Mouse (Mus musculus): ENCODE results near the gene Ppp1r2.

Gene Ppp1r2

DNA sequence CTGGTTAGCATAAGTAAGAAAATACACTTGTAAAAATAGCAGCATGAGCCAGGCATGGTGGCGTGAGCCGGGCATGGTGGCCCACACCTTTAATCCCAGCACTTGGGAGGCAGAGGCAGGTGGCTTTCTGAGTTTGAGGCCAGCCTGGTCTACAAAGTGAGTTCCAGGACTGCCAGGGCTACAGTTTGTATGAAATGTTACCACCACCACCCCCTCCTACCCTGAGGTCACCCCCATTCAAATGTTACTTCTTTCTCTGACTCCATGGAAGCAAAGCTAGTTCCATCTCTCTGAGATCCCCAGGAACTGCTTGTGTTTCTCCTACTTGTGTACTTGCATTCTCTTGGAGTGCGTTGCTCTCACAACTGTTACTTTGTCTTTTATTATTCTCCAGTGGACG is 5.1 kb upstream of the Ppp1r2 start:
- no peak for TF ChIP-seq NANOG (IDR thresholded peaks at IDR 0.05; ENCODE audit: borderline replicate concordance, low read length)
- TF ChIP-seq CTCF (conservative IDR thresholded peaks at IDR 0.05; ENCODE audit: low read length): no peak
- no peak for TF ChIP-seq POU5F1 (IDR thresholded peaks at IDR 0.05; ENCODE audit: borderline replicate concordance, low read length)

DNA sequence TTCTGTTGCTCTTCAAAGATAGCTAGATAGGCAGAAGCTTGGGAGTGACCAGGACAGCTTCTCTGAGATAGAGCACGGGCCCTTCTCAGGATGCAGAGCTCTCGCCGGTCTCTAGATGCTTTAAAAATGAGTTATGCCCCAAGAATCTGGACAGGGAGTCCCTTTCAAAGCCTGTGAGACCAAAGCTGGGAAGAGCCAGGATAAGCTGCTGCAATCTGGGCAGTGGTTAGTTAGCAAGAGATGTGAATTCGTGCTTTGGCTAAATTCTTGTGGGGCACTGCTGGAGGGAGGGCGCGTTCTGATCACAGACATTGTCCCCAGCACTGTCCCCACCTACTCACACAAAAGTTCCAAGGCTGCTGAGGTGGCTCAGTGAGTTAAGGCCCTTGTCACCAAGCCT is 3.5 kb upstream of the Ppp1r2 start:
- Histone ChIP-seq H3K4me3 (replicated peaks; ENCODE audit: low read length) (no peak overlapping the region), H3K36me3 (ENCODE audit: insufficient read depth, low read length) (peaks cover under 1% of the 10 kb centered on the region; the same call in 1 of the 2 replicates), H3K4me1 (replicated peaks; ENCODE audit: low read depth, low read length) (peaks cover 43% of the 10 kb centered on the region), H3K27me3 (ENCODE audit: insufficient read depth, low read length) (no peaks in the 10 kb centered on the region), H3K9me3 (ENCODE audit: low read length) (no peaks in the 10 kb centered on the region)
- TF ChIP-seq CTCF (conservative IDR thresholded peaks at IDR 0.05; ENCODE audit: low read length) (no peak), NANOG (IDR thresholded peaks at IDR 0.05; ENCODE audit: borderline replicate concordance, low read length) (no peak), POU5F1 (IDR thresholded peaks at IDR 0.05; ENCODE audit: borderline replicate concordance, low read length) (no peak)

More for the DNA sequence above, 5.1 kb upstream of the Ppp1r2 start:
- no peaks in the 10 kb centered on the region for H3K27me3 ChIP-seq (ENCODE audit: insufficient read depth, low read length)
- H3K4me3 ChIP-seq (replicated peaks; ENCODE audit: low read length): no peak overlapping the region
- H3K36me3 ChIP-seq (ENCODE audit: insufficient read depth, low read length): no peaks in the 10 kb centered on the region
- H3K9me3 ChIP-seq (ENCODE audit: low read length): no peaks in the 10 kb centered on the region
- H3K4me1 ChIP-seq (replicated peaks; ENCODE audit: low read depth, low read length): peaks cover 39% of the 10 kb centered on the region

DNA sequence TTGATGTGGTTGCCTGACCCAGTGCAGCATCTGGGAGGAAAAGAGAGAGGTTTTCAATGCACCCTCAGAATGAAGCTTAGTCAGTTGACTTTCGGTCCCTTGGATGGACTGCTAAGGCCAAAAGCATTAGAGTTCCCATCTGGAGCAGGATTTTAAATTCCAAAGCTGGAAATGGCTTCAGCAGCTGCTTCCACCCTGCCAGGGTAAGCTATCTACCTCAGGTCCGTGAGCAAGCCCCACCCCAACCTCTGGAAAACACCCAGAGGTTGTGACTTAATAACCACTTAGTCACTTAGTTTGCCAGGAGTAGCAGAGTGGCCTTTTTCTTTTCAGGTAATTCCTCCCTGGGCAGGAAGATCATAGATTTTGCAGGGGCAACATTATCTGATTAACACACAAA is 3.0 kb upstream of the Ppp1r2 start:
- H3K27me3 ChIP-seq (ENCODE audit: insufficient read depth, low read length): no peaks in the 10 kb centered on the region
- peaks cover 48% of the 10 kb centered on the region for H3K4me1 ChIP-seq (replicated peaks; ENCODE audit: low read depth, low read length)
- no peaks in the 10 kb centered on the region for H3K9me3 ChIP-seq (ENCODE audit: low read length)
- TF ChIP-seq POU5F1 (IDR thresholded peaks at IDR 0.05; ENCODE audit: borderline replicate concordance, low read length) (no peak), NANOG (IDR thresholded peaks at IDR 0.05; ENCODE audit: borderline replicate concordance, low read length) (no peak), CTCF (conservative IDR thresholded peaks at IDR 0.05; ENCODE audit: low read length) (no peak)
- peaks cover 6% of the 10 kb centered on the region for H3K36me3 ChIP-seq (ENCODE audit: insufficient read depth, low read length)
- no peak overlapping the region for H3K4me3 ChIP-seq (replicated peaks; ENCODE audit: low read length)

DNA sequence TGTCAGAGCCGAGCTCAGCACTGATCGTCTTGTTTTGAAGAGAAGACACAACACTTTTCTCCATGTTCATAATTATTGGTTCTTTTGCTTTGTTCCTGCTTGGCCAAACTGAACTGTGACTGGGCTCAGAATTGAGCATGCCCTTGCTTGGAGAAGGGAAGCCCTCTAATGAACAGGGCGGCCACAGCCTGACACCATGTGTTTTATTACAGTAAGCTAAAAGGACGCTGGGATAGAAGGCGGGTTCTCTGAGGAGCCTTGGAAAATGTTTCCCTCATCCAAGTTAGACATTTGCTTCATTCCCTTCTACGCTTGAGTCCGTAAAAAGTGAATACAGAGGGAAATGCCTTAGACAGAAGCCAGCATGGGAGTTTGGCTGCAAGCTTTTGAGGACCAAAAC is 1.9 kb upstream of the Ppp1r2 start:
- Histone ChIP-seq H3K36me3 (ENCODE audit: insufficient read depth, low read length) (peaks cover 16% of the 10 kb centered on the region), H3K4me1 (replicated peaks; ENCODE audit: low read depth, low read length) (peaks cover 59% of the 10 kb centered on the region), H3K9me3 (ENCODE audit: low read length) (no peaks in the 10 kb centered on the region), H3K4me3 (replicated peaks; ENCODE audit: low read length) (peak overlapping the region; percentile 43), H3K27me3 (ENCODE audit: insufficient read depth, low read length) (no peaks in the 10 kb centered on the region)
- TF ChIP-seq POU5F1 (IDR thresholded peaks at IDR 0.05; ENCODE audit: borderline replicate concordance, low read length) (no peak), CTCF (conservative IDR thresholded peaks at IDR 0.05; ENCODE audit: low read length) (no peak), NANOG (IDR thresholded peaks at IDR 0.05; ENCODE audit: borderline replicate concordance, low read length) (no peak)

DNA sequence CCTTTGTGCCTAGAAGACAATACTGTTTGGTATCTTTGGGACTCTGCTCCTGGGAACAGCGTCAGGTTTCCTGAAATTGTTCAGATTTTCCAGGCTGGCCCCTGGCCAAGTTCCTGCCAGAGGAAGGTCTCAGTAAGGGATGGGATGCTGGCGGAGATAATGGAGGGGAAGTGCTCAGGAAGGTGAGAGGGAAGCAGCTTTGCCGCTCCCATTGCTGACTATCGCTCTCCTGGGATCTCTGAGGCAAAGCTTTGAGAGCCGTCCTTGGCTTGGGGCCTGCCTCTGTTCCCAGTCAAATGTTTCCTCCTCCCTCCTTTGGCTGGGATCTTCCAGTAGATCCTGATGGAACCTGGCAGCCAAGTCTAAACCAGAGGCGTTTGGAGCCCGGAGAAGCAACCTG is 1.5 kb upstream of the Ppp1r2 start:
- TF ChIP-seq POU5F1 (IDR thresholded peaks at IDR 0.05; ENCODE audit: borderline replicate concordance, low read length) (no peak), CTCF (conservative IDR thresholded peaks at IDR 0.05; ENCODE audit: low read length) (no peak), NANOG (IDR thresholded peaks at IDR 0.05; ENCODE audit: borderline replicate concordance, low read length) (no peak)
- H3K36me3 ChIP-seq (ENCODE audit: insufficient read depth, low read length): peaks cover 19% of the 10 kb centered on the region
- peak overlapping the region; percentile 43 for H3K4me3 ChIP-seq (replicated peaks; ENCODE audit: low read length)
- H3K27me3 ChIP-seq (ENCODE audit: insufficient read depth, low read length): no peaks in the 10 kb centered on the region
- peaks cover 61% of the 10 kb centered on the region for H3K4me1 ChIP-seq (replicated peaks; ENCODE audit: low read depth, low read length)
- no peaks in the 10 kb centered on the region for H3K9me3 ChIP-seq (ENCODE audit: low read length)

DNA sequence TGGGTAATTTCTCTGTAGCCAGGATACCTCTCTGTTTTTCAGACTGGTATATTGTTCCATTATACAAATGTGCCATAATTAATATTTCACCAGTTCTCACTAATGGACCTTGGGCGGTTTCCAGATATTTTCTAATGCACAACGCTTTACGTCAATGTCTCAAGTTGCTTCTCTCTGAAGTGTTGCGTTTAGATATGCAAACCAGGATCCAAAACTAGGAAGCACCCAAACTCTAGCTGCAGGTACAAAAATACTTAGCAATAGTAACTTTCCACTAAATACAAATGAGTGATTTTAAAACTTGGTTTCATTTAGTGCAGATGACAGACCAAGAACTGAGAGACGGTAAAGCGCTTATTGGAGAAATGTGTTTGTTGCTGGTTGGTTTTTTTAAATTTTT is 993 bp downstream of the Ppp1r2 start:
- no peak for TF ChIP-seq CTCF (conservative IDR thresholded peaks at IDR 0.05; ENCODE audit: low read length)
- TF ChIP-seq POU5F1 (IDR thresholded peaks at IDR 0.05; ENCODE audit: borderline replicate concordance, low read length): no peak
- no peak for TF ChIP-seq NANOG (IDR thresholded peaks at IDR 0.05; ENCODE audit: borderline replicate concordance, low read length)

DNA sequence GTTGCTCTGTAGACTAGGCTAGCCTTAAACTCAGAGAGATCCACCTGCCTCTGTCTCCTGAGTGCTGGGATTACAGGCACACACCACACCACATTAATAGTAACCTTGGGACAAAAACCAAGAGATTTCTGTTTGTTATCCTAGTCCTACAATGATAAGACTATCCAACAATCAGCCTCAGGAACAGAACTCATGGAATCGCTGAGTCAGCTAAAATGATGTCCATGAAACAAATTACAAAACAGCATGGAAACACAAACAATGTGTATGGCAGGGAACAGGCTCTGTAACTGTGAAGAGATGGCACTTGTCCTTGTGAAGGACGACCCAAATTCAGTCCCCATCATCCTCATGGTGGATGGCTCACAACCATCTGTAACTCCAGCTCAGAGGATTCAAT is 8.4 kb downstream of the Ppp1r2 start:
- H3K4me3 ChIP-seq (replicated peaks; ENCODE audit: low read length): no peak overlapping the region
- peaks cover 59% of the 10 kb centered on the region for H3K36me3 ChIP-seq (ENCODE audit: insufficient read depth, low read length)
- peaks cover 12% of the 10 kb centered on the region; the same call in 1 of the 2 replicates for H3K4me1 ChIP-seq (replicated peaks; ENCODE audit: low read depth, low read length)
- TF ChIP-seq POU5F1 (IDR thresholded peaks at IDR 0.05; ENCODE audit: borderline replicate concordance, low read length) (no peak), NANOG (IDR thresholded peaks at IDR 0.05; ENCODE audit: borderline replicate concordance, low read length) (no peak), CTCF (conservative IDR thresholded peaks at IDR 0.05; ENCODE audit: low read length) (no peak)
- no peaks in the 10 kb centered on the region for H3K27me3 ChIP-seq (ENCODE audit: insufficient read depth, low read length)
- H3K9me3 ChIP-seq (ENCODE audit: low read length): no peaks in the 10 kb centered on the region

More for the DNA sequence above, 993 bp downstream of the Ppp1r2 start:
- no peaks in the 10 kb centered on the region for H3K9me3 ChIP-seq (ENCODE audit: low read length)
- H3K4me1 ChIP-seq (replicated peaks; ENCODE audit: low read depth, low read length): peaks cover 64% of the 10 kb centered on the region
- H3K27me3 ChIP-seq (ENCODE audit: insufficient read depth, low read length): no peaks in the 10 kb centered on the region
- peaks cover 36% of the 10 kb centered on the region for H3K36me3 ChIP-seq (ENCODE audit: insufficient read depth, low read length)
- H3K4me3 ChIP-seq (replicated peaks; ENCODE audit: low read length): peak overlapping the region; percentile 96

DNA sequence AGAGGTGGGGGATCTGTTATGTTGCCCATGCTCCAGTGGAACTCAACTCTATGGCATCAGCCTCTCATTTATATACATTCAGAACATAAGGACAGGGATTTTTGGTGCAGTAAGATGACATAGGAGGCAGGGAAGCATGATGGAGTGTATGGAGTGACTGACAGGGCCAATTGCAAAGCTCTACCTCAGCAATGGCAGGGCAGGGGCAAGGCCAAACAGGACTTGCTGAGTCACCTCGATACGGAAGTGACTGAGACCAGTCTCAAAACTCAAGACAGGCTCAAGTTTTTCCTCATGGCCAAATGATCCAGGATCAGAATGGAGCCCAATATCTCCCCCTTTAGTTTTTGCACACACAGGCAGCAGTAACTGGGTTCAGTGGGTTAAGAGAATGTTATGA is 18.9 kb downstream of the Ppp1r2 start:
- peaks cover 80% of the 10 kb centered on the region for H3K36me3 ChIP-seq (ENCODE audit: insufficient read depth, low read length)
- peaks cover 15% of the 10 kb centered on the region for H3K4me1 ChIP-seq (replicated peaks; ENCODE audit: low read depth, low read length)
- no peak overlapping the region for H3K4me3 ChIP-seq (replicated peaks; ENCODE audit: low read length)
- TF ChIP-seq NANOG (IDR thresholded peaks at IDR 0.05; ENCODE audit: borderline replicate concordance, low read length) (no peak), POU5F1 (IDR thresholded peaks at IDR 0.05; ENCODE audit: borderline replicate concordance, low read length) (no peak), CTCF (conservative IDR thresholded peaks at IDR 0.05; ENCODE audit: low read length) (no peak)
- H3K9me3 ChIP-seq (ENCODE audit: low read length): no peaks in the 10 kb centered on the region
- H3K27me3 ChIP-seq (ENCODE audit: insufficient read depth, low read length): no peaks in the 10 kb centered on the region

DNA sequence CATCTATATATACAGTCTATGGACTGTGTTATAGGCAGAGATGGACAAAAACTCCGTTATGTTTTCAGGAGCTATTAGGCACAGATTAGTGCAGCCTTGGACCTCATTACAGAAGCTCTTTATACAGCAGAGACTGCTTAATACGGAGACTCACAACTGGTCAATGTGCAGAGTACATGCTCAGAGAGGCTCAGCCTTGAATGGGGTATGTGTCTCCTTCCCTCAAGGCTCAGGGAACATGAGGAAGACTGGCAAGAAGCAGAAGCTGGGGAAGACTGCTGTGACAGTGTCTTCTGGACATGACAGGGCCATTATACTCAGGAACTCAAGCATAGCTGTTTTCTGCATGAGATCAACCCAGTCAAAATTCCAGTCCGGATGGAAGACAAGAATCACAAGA is 19.4 kb downstream of the Ppp1r2 start:
- Histone ChIP-seq H3K4me1 (replicated peaks; ENCODE audit: low read depth, low read length) (peaks cover 15% of the 10 kb centered on the region), H3K4me3 (replicated peaks; ENCODE audit: low read length) (no peak overlapping the region), H3K36me3 (ENCODE audit: insufficient read depth, low read length) (peaks cover 80% of the 10 kb centered on the region), H3K9me3 (ENCODE audit: low read length) (no peaks in the 10 kb centered on the region), H3K27me3 (ENCODE audit: insufficient read depth, low read length) (no peaks in the 10 kb centered on the region)
- no peak for TF ChIP-seq NANOG (IDR thresholded peaks at IDR 0.05; ENCODE audit: borderline replicate concordance, low read length)
- TF ChIP-seq CTCF (conservative IDR thresholded peaks at IDR 0.05; ENCODE audit: low read length): no peak
- no peak for TF ChIP-seq POU5F1 (IDR thresholded peaks at IDR 0.05; ENCODE audit: borderline replicate concordance, low read length)

Data from E14TG2a.4 (cell line).